Mouse (Mus musculus) midbrain, embryonic 13.5 days (tissue): ENCODE results near the gene Zbtb16. TPM values are rescaled to one million over a fixed set of nuclear protein-coding genes. Genes with fewer than 3 reads are reported as not detected.

Experiments used
- ATAC-seq: fragments of 200-750 bp; cut with Nextera tagmentation; 2 replicates; pipeline ENCODE4 v1.8.0; 2017; ENCODE audit warnings: mild to moderate bottlenecking, moderate TSS enrichment, moderate library complexity
- H3K27ac ChIP-seq: fragments of 300-500 bp; sonication (generic); 2 replicates; pipeline ENCODE4 v1.5.1; 2015; ENCODE audit warnings: inconsistent platforms, mild to moderate bottlenecking, moderate library complexity
- H3K27me3 ChIP-seq: fragments of 300-500 bp; sonication (generic); 2 replicates; pipeline ENCODE4 v1.6.1; 2015; ENCODE audit warnings: mild to moderate bottlenecking, inconsistent platforms
- H3K36me3 ChIP-seq: fragments of 300-500 bp; sonication (generic); 2 replicates; pipeline ENCODE4 v1.6.1; 2015; ENCODE audit warnings: mild to moderate bottlenecking, inconsistent platforms
- H3K4me1 ChIP-seq: fragments of 300-500 bp; sonication (generic); replicated peaks from 2 replicates; pipeline ENCODE4 v1.6.1; 2015; ENCODE audit warnings: inconsistent platforms
- H3K4me2 ChIP-seq: fragments of 300-500 bp; sonication (generic); replicated peaks from 2 replicates; pipeline ENCODE4 v1.6.1; 2015; ENCODE audit warnings: moderate library complexity, mild to moderate bottlenecking, inconsistent platforms
- H3K4me3 ChIP-seq: fragments of 300-500 bp; sonication (generic); replicated peaks from 2 replicates; pipeline ENCODE4 v1.5.1; 2015; ENCODE audit warnings: mild to moderate bottlenecking, inconsistent platforms
- H3K9ac ChIP-seq: fragments of 300-500 bp; sonication (generic); replicated peaks from 2 replicates; pipeline ENCODE4 v1.6.1; 2015; ENCODE audit warnings: mild to moderate bottlenecking, inconsistent platforms
- H3K9me3 ChIP-seq: fragments of 300-500 bp; sonication (generic); 2 replicates; pipeline ENCODE4 v1.6.1; 2016; ENCODE audit warnings: mild to moderate bottlenecking, inconsistent platforms
- WGBS: fragments of 180-500 bp; shearing (Covaris S2); methylation state at CpG from one replicate; pipeline ENCODE4 v1.1.7; 2015; 5-methylcytosine and 5-hydroxymethylcytosine counted together
- polyA plus RNA-seq: library from polyadenylated mRNA; unstranded; fragments of >200 nt; fragmentation: Nextera tagmentation; extraction: Ambion mirVana; gene quantifications from 2 replicates; pipeline ENCODE4 v1.2.1, GENCODE M21; 2015

Gene Zbtb16
- polyA plus RNA-seq, 1 experiment from 2014 or later: 6.8 TPM

GRCm38 (mm10) chr9:48759098-48759497 is 76.9 kb downstream of the Zbtb16 start:
- Histone ChIP-seq H3K9ac (no peak overlapping the region), H3K9me3 (no peaks in the 10 kb centered on the region), H3K27ac (no peak overlapping the region), H3K27me3 (no peaks in the 10 kb centered on the region), H3K4me2 (no peak overlapping the region), H3K4me1 (peaks cover 52% of the 10 kb centered on the region), H3K36me3 (no peaks in the 10 kb centered on the region), H3K4me3 (no peak overlapping the region)
- 87% methylated on average over 4 of the region's 4 CpGs for WGBS
- no peak for ATAC-seq

GRCm38 (mm10) chr9:48757650-48758580 is 78.1 kb downstream of the Zbtb16 start:
- Histone ChIP-seq H3K9ac (no peak overlapping the region), H3K9me3 (no peaks in the 10 kb centered on the region), H3K4me3 (no peak overlapping the region), H3K27ac (no peak overlapping the region), H3K36me3 (no peaks in the 10 kb centered on the region), H3K4me1 (peaks cover 52% of the 10 kb centered on the region), H3K4me2 (no peak overlapping the region), H3K27me3 (no peaks in the 10 kb centered on the region)
- no peak for ATAC-seq
- 67% methylated on average over 13 of the region's 13 CpGs for WGBS

- Histone ChIP-seq H3K36me3 (no peaks in the 10 kb centered on the region), H3K4me2 (no peak overlapping the region), H3K4me1 (peaks cover 59% of the 10 kb centered on the region), H3K27me3 (no peaks in the 10 kb centered on the region), H3K4me3 (no peak overlapping the region), H3K27ac (peak overlapping the region; percentile 67), H3K9ac (no peak overlapping the region), H3K9me3 (no peaks in the 10 kb centered on the region)
- peak; percentile 82 for ATAC-seq
- WGBS: 17% methylated on average over 10 of the region's 10 CpGs
Observed at GRCm38 (mm10) chr9:48756261-48756812, 79.7 kb downstream of the Zbtb16 start.

GRCm38 (mm10) chr9:48755438-48756070 is 80.5 kb downstream of the Zbtb16 start:
- Histone ChIP-seq H3K9ac (no peak overlapping the region), H3K4me3 (no peak overlapping the region), H3K36me3 (no peaks in the 10 kb centered on the region), H3K27ac (peak overlapping the region; percentile 67), H3K4me2 (no peak overlapping the region), H3K9me3 (no peaks in the 10 kb centered on the region), H3K27me3 (no peaks in the 10 kb centered on the region), H3K4me1 (peaks cover 51% of the 10 kb centered on the region)
- peak; percentile 37; the same call in 1 of the 2 replicates for ATAC-seq
- WGBS: 33% methylated on average over 9 of the region's 9 CpGs

GRCm38 (mm10) chr9:48754418-48754817 is 81.6 kb downstream of the Zbtb16 start:
- no peak overlapping the region for H3K9ac ChIP-seq
- no peaks in the 10 kb centered on the region for H3K9me3 ChIP-seq
- H3K27ac ChIP-seq: no peak overlapping the region
- no peak overlapping the region for H3K4me2 ChIP-seq
- WGBS: 96% methylated on average over 6 of the region's 6 CpGs
- no peak overlapping the region for H3K4me3 ChIP-seq
- H3K36me3 ChIP-seq: no peaks in the 10 kb centered on the region
- no peak for ATAC-seq
- no peaks in the 10 kb centered on the region for H3K27me3 ChIP-seq
- peaks cover 43% of the 10 kb centered on the region for H3K4me1 ChIP-seq

- no peak overlapping the region for H3K4me2 ChIP-seq
- no peaks in the 10 kb centered on the region for H3K36me3 ChIP-seq
- ATAC-seq: no peak
- H3K9ac ChIP-seq: no peak overlapping the region
- WGBS: 95% methylated on average over 6 of the region's 6 CpGs
- H3K4me3 ChIP-seq: no peak overlapping the region
- no peaks in the 10 kb centered on the region for H3K9me3 ChIP-seq
- peaks cover 43% of the 10 kb centered on the region for H3K4me1 ChIP-seq
- H3K27me3 ChIP-seq: no peaks in the 10 kb centered on the region
- H3K27ac ChIP-seq: no peak overlapping the region; the same call in 1 of the 2 replicates
Observed at GRCm38 (mm10) chr9:48753881-48754280, 82.1 kb downstream of the Zbtb16 start.

GRCm38 (mm10) chr9:48751900-48752299 is 84.1 kb downstream of the Zbtb16 start:
- 87% methylated on average over 3 of the region's 3 CpGs for WGBS
- Histone ChIP-seq H3K4me2 (no peak overlapping the region), H3K27me3 (no peaks in the 10 kb centered on the region), H3K4me1 (peaks cover 29% of the 10 kb centered on the region), H3K4me3 (no peak overlapping the region), H3K27ac (no peak overlapping the region), H3K36me3 (no peaks in the 10 kb centered on the region), H3K9ac (no peak overlapping the region), H3K9me3 (no peaks in the 10 kb centered on the region)
- ATAC-seq: no peak

GRCm38 (mm10) chr9:48749666-48750065 is 86.4 kb downstream of the Zbtb16 start:
- H3K36me3 ChIP-seq: no peaks in the 10 kb centered on the region
- H3K4me1 ChIP-seq: peaks cover 16% of the 10 kb centered on the region
- H3K27ac ChIP-seq: no peak overlapping the region
- H3K4me2 ChIP-seq: no peak overlapping the region
- no peak for ATAC-seq
- H3K27me3 ChIP-seq: no peaks in the 10 kb centered on the region
- H3K4me3 ChIP-seq: no peak overlapping the region
- 95% methylated on average over 6 of the region's 6 CpGs for WGBS
- H3K9me3 ChIP-seq: no peaks in the 10 kb centered on the region
- H3K9ac ChIP-seq: no peak overlapping the region

- no peak for ATAC-seq
- H3K36me3 ChIP-seq: no peaks in the 10 kb centered on the region
- H3K4me3 ChIP-seq: no peak overlapping the region
- no peaks in the 10 kb centered on the region for H3K27me3 ChIP-seq
- no peak overlapping the region for H3K4me2 ChIP-seq
- WGBS: 88% methylated on average over 4 of the region's 4 CpGs
- H3K4me1 ChIP-seq: peaks cover 21% of the 10 kb centered on the region
- no peak overlapping the region for H3K27ac ChIP-seq
- no peak overlapping the region for H3K9ac ChIP-seq
- H3K9me3 ChIP-seq: no peaks in the 10 kb centered on the region
Observed at GRCm38 (mm10) chr9:48749168-48749567, 86.9 kb downstream of the Zbtb16 start.

GRCm38 (mm10) chr9:48748761-48749160 is 87.3 kb downstream of the Zbtb16 start:
- Histone ChIP-seq H3K36me3 (no peaks in the 10 kb centered on the region), H3K27ac (no peak overlapping the region), H3K27me3 (no peaks in the 10 kb centered on the region), H3K4me1 (peaks cover 24% of the 10 kb centered on the region), H3K4me3 (no peak overlapping the region), H3K9me3 (no peaks in the 10 kb centered on the region), H3K9ac (no peak overlapping the region), H3K4me2 (no peak overlapping the region)
- 93% methylated on average over 4 of the region's 4 CpGs for WGBS
- ATAC-seq: no peak

- Histone ChIP-seq H3K27me3 (no peaks in the 10 kb centered on the region), H3K36me3 (no peaks in the 10 kb centered on the region), H3K27ac (no peak overlapping the region), H3K4me2 (no peak overlapping the region), H3K4me1 (peaks cover 24% of the 10 kb centered on the region), H3K4me3 (no peak overlapping the region), H3K9ac (no peak overlapping the region), H3K9me3 (no peaks in the 10 kb centered on the region)
- no peak for ATAC-seq
- WGBS: 89% methylated on average over 4 of the region's 4 CpGs
Observed at GRCm38 (mm10) chr9:48748216-48748615, 87.8 kb downstream of the Zbtb16 start.

- Histone ChIP-seq H3K4me1 (peaks cover 12% of the 10 kb centered on the region), H3K4me2 (no peak overlapping the region), H3K9ac (no peak overlapping the region), H3K9me3 (no peaks in the 10 kb centered on the region), H3K27me3 (no peaks in the 10 kb centered on the region), H3K27ac (no peak overlapping the region), H3K36me3 (no peaks in the 10 kb centered on the region), H3K4me3 (no peak overlapping the region)
- no peak for ATAC-seq
- 93% methylated on average over 10 of the region's 10 CpGs for WGBS
Observed at GRCm38 (mm10) chr9:48746506-48746905, 89.5 kb downstream of the Zbtb16 start.
